Mouse (Mus musculus): ENCODE measurements around the gene Nrxn2. TPM values are rescaled to one million over a fixed set of nuclear protein-coding genes. Genes with fewer than 3 reads are reported as not detected.

Gene Nrxn2
- polyA plus RNA-seq, 1 experiment = 2.9 TPM

DNA sequence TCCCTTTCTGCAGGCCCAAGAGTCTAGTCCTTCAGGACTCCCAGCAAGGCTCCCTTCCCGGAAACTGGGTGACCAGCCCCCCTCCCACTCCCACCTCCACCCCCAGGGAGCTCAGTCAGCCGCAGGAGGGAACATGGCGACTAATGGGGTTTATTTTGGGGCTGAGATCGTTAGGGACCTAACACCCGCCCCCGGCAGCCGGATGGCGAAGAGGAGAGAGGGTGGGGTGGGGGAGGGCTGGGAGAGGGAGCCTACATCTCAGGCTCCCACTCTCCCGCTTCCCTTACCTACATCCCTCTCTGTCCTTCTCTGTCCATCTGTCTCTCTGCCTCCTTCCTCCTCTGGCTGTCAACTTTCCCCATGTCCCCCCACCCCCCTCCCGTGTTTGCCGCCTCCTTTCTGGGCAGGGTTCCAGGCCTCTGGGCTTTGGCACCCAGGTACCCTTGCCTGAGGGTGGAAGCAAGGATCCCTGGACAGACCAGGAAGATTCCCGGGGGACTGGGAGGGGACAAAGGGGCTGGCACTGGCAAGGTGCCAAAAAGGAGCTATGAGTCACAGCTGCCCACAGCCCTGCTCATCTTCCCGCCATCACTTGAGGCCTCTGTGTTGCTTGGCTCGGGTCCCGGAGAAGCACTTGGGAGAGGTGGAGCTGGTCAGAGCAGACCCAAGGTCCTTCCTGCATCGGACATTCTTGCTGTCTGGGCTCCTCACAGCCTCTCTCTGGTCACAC lies 85.6 kb downstream of the Nrxn2 start:
- Histone ChIP-seq H3K27ac (ENCODE audit: insufficient read depth, low read depth, low read length) (no peak overlapping the region), H3K27me3 (ENCODE audit: control insufficient read depth, insufficient read depth, low read length) (peaks cover 31% of the 10 kb centered on the region), H3K4me3 (ENCODE audit: low read depth, low read length) (no peak overlapping the region), H3K4me1 (ENCODE audit: control insufficient read depth, insufficient read depth, insufficient read length, low read length) (peaks cover 8% of the 10 kb centered on the region), H3K36me3 (ENCODE audit: control insufficient read depth, insufficient read depth, low read length) (no peaks in the 10 kb centered on the region)
- TF ChIP-seq POLR2A (IDR thresholded peaks at IDR 0.05; ENCODE audit: low read depth, low read length) (no peak), CTCF (IDR thresholded peaks at IDR 0.05; ENCODE audit: extremely low read depth, insufficient read length, insufficient replicate concordance, low read depth, low read length) (no peak)
- WGBS = 25% methylated on average over 15 of the region's 16 CpGs

DNA sequence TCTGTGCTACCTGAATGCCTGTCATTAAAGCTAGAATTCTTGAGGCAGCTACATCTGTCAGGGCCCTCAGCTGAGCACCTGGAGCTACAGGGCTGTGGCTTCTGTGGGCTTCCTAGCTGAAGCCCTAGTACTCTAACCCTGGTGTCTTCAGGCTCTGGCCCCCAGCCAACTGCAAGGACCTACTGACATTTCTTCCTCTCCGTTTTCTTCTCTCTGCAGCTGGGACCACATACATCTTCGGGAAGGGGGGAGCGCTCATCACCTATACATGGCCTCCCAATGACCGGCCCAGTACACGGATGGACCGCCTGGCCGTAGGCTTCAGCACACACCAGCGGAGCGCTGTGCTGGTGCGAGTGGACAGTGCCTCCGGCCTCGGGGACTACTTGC lies 86.1 kb downstream of the Nrxn2 start:
- TF ChIP-seq POLR2A (IDR thresholded peaks at IDR 0.05; ENCODE audit: low read depth, low read length) (no peak), CTCF (IDR thresholded peaks at IDR 0.05; ENCODE audit: extremely low read depth, insufficient read length, insufficient replicate concordance, low read depth, low read length) (no peak)
- no peaks in the 10 kb centered on the region for H3K36me3 ChIP-seq (ENCODE audit: control insufficient read depth, insufficient read depth, low read length)
- H3K27me3 ChIP-seq (ENCODE audit: control insufficient read depth, insufficient read depth, low read length) = peaks cover 25% of the 10 kb centered on the region
- H3K27ac ChIP-seq (ENCODE audit: insufficient read depth, low read depth, low read length) = no peak overlapping the region
- H3K4me1 ChIP-seq (ENCODE audit: control insufficient read depth, insufficient read depth, insufficient read length, low read length) = peaks cover 8% of the 10 kb centered on the region
- 84% methylated on average over 12 of the region's 12 CpGs for WGBS
- no peak overlapping the region for H3K4me3 ChIP-seq (ENCODE audit: low read depth, low read length)

DNA sequence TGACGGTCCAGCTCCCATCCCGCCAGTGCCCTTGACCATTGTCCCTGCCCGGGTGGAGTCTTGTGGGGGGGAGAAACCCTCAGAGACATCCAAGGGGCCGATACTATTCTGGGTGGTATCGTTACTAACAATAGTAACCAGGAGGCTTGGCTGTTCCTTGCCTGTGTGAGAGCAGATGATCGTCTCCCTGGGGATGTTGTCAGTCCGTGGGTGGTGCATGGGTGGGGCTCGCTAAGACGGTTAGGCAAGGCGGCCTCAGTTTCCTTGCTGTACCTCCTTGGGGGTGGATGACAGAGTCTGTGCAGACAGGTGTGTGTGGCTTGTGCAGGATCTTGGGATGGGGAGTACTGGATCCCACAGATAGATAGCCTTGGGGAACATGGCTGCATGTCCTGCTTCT lies 88.9 kb downstream of the Nrxn2 start:
- WGBS = 27% methylated on average over 10 of the region's 10 CpGs
- peaks cover 15% of the 10 kb centered on the region for H3K27me3 ChIP-seq (ENCODE audit: control insufficient read depth, insufficient read depth, low read length)
- H3K4me1 ChIP-seq (ENCODE audit: control insufficient read depth, insufficient read depth, insufficient read length, low read length) = peaks cover 4% of the 10 kb centered on the region
- TF ChIP-seq CTCF (IDR thresholded peaks at IDR 0.05; ENCODE audit: extremely low read depth, insufficient read length, insufficient replicate concordance, low read depth, low read length) (no peak), POLR2A (IDR thresholded peaks at IDR 0.05; ENCODE audit: low read depth, low read length) (no peak)
- no peaks in the 10 kb centered on the region for H3K36me3 ChIP-seq (ENCODE audit: control insufficient read depth, insufficient read depth, low read length)
- H3K27ac ChIP-seq (ENCODE audit: insufficient read depth, low read depth, low read length) = no peak overlapping the region
- H3K4me3 ChIP-seq (ENCODE audit: low read depth, low read length) = no peak overlapping the region

DNA sequence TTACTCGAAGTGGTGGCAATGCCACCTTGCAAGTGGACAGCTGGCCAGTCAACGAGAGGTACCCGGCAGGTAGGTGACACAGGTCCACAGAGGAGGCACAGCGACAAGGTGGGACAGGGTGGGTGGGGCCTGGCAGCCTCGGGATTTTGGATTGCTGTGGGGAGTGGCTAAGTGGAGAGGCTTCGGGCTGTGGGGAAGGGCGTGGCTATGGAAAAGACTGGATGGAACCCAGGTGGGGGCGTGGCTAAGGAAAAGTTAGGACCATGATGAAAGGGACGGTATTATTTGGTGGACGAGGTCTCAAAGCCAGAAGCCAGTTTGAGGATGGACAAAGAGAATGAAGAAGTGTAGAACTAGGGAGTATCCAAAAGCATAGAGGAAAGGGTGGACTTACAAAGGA lies 91.3 kb downstream of the Nrxn2 start:
- TF ChIP-seq POLR2A (IDR thresholded peaks at IDR 0.05; ENCODE audit: low read depth, low read length) = no peak
- TF ChIP-seq CTCF (IDR thresholded peaks at IDR 0.05; ENCODE audit: extremely low read depth, insufficient read length, insufficient replicate concordance, low read depth, low read length) = no peak
- Histone ChIP-seq H3K4me1 (ENCODE audit: control insufficient read depth, insufficient read depth, insufficient read length, low read length) (peaks cover 2% of the 10 kb centered on the region; the same call in 1 of the 2 replicates), H3K27ac (ENCODE audit: insufficient read depth, low read depth, low read length) (no peak overlapping the region), H3K27me3 (ENCODE audit: control insufficient read depth, insufficient read depth, low read length) (peaks cover 4% of the 10 kb centered on the region; the same call in 1 of the 2 replicates), H3K4me3 (ENCODE audit: low read depth, low read length) (no peak overlapping the region), H3K36me3 (ENCODE audit: control insufficient read depth, insufficient read depth, low read length) (no peaks in the 10 kb centered on the region)
- WGBS = 60% methylated on average over 10 of the region's 10 CpGs

DNA sequence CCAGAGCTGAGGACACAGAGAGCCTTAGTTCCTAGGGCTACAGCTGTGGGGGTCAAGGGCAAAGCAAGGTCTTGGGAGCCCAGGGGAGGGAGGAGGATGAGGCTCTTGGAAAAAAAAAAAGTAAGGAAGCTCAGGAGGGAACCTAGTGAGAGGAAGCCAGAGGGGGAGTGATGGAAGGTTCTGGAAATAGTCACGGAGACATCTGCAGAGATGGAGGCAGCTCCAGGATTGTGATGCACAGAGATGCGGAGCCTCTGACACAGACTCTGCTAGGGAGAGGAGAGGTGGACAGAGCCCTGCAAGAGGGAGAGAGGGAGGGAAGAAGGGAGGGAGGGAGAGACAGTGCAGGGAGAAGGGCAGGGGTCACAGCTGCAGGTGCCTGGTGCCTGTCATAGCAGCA lies 92.0 kb downstream of the Nrxn2 start:
- no peak overlapping the region for H3K27ac ChIP-seq (ENCODE audit: insufficient read depth, low read depth, low read length)
- H3K27me3 ChIP-seq (ENCODE audit: control insufficient read depth, insufficient read depth, low read length) = peaks cover 4% of the 10 kb centered on the region; the same call in 1 of the 2 replicates
- no peak for TF ChIP-seq POLR2A (IDR thresholded peaks at IDR 0.05; ENCODE audit: low read depth, low read length)
- TF ChIP-seq CTCF (IDR thresholded peaks at IDR 0.05; ENCODE audit: extremely low read depth, insufficient read length, insufficient replicate concordance, low read depth, low read length) = no peak
- no peaks in the 10 kb centered on the region for H3K36me3 ChIP-seq (ENCODE audit: control insufficient read depth, insufficient read depth, low read length)
- no peak overlapping the region for H3K4me3 ChIP-seq (ENCODE audit: low read depth, low read length)
- peaks cover 2% of the 10 kb centered on the region; the same call in 1 of the 2 replicates for H3K4me1 ChIP-seq (ENCODE audit: control insufficient read depth, insufficient read depth, insufficient read length, low read length)
- WGBS = 76% methylated on average over 2 of the region's 2 CpGs

DNA sequence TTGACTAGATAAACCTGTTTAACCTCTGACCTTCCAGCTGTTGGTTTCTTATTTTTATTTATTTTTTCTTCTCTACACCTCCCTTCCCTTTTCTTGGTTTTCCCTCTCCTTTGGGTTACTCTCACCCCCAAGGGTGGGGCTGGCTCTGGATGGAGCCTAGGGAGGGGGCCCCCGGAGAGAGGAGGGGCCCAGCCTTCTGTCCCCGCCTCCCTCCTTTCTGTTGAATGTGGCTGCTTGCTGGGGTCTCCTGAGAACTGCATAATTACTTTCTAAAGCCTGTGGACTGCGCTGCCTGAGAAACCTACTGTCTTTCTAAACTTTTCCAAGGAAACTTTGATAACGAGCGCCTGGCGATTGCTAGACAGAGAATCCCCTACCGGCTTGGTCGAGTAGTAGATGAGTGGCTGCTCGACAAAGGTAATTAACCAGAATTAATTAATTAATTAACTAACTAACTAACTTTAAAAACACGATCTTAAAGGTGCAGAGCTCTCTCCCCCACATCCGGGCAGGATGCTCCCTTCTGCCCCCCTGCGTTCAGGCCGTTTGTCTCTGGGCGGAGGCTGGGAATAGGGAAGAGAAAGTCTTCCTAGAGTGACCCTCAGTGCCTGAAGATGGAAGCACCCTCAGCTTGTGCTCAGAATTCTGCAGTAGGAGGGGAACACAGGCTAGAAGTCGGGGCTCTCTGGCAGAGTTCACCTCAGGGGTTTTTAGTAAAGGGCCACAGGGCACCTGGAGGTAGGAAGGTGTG lies 95.0 kb downstream of the Nrxn2 start:
- TF ChIP-seq CTCF (IDR thresholded peaks at IDR 0.05; ENCODE audit: extremely low read depth, insufficient read length, insufficient replicate concordance, low read depth, low read length) = no peak
- no peak for TF ChIP-seq POLR2A (IDR thresholded peaks at IDR 0.05; ENCODE audit: low read depth, low read length)

DNA sequence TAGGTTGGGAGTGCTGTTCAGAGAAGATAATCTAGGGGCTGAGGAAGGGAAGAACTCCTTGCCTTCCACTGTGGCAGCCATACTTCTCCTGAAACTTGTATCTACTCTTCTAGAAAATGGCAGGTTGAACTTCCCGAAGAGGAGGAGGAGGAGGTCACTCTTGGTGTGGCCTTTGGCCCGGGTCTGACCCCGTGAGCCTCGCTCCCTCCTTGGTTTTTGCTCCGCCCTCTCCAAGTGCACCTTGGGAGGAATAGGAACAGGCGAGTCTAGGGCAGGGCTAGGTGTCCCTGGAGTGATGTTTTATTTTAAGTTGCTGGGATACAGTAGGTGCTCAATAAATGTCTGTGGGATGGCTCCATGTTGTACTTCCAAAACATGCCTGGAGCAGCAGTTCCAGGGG lies 96.4 kb downstream of the Nrxn2 start:
- Histone ChIP-seq H3K4me3 (ENCODE audit: low read depth, low read length) (no peak overlapping the region), H3K27ac (ENCODE audit: insufficient read depth, low read depth, low read length) (no peak overlapping the region), H3K36me3 (ENCODE audit: control insufficient read depth, insufficient read depth, low read length) (no peaks in the 10 kb centered on the region), H3K4me1 (ENCODE audit: control insufficient read depth, insufficient read depth, insufficient read length, low read length) (no peaks in the 10 kb centered on the region; the same call in 1 of the 2 replicates), H3K27me3 (ENCODE audit: control insufficient read depth, insufficient read depth, low read length) (no peaks in the 10 kb centered on the region)
- 36% methylated on average over 6 of the region's 6 CpGs for WGBS
- TF ChIP-seq CTCF (IDR thresholded peaks at IDR 0.05; ENCODE audit: extremely low read depth, insufficient read length, insufficient replicate concordance, low read depth, low read length) = no peak
- no peak for TF ChIP-seq POLR2A (IDR thresholded peaks at IDR 0.05; ENCODE audit: low read depth, low read length)

More for the DNA sequence above, 95.0 kb downstream of the Nrxn2 start:
- Histone ChIP-seq H3K4me3 (ENCODE audit: low read depth, low read length) (no peak overlapping the region), H3K36me3 (ENCODE audit: control insufficient read depth, insufficient read depth, low read length) (no peaks in the 10 kb centered on the region), H3K27me3 (ENCODE audit: control insufficient read depth, insufficient read depth, low read length) (no peaks in the 10 kb centered on the region), H3K27ac (ENCODE audit: insufficient read depth, low read depth, low read length) (no peak overlapping the region), H3K4me1 (ENCODE audit: control insufficient read depth, insufficient read depth, insufficient read length, low read length) (no peaks in the 10 kb centered on the region; the same call in 1 of the 2 replicates)
- 16% methylated on average over 15 of the region's 15 CpGs for WGBS

All from small intestine, adult 2 months (tissue).